Comparison of ENCODE assay signal across 9 mouse cellular contexts in genomic region chr6:141488619-141489018, GRCm38 (mm10). TPM values are rescaled to one million over a fixed set of nuclear protein-coding genes. Genes with fewer than 3 reads are reported as not detected.
DNase-seq lines count a peak whose midpoint lies in the region; ATAC-seq and TF ChIP-seq lines count a peak whose summit lies in the region.
"Had no signal": no experiment of that assay in that cellular context is flagged by ENCODE, and none has a peak within 500 bp of the region (broad histone marks: within the 10 kb centered on the region; RNA-seq: fewer than 3 reads in every experiment).

No protein-coding gene starts in this region.

- peaks cover 4% of the 10 kb centered on the region; the same call in 1 of the 2 replicates for H3K4me1 ChIP-seq in heart, embryonic 11.5 days (ENCODE audit: control insufficient read depth, insufficient read depth, low read length)
- H3K4me1 ChIP-seq in CH12.LX (ENCODE audit: control insufficient read depth in 1 of 2, insufficient read depth in 2 of 2) = peaks cover 0 to 5% of the 10 kb centered on the region in 2 experiments; a peak in 2 of 4 replicates
- no peaks in the 10 kb centered on the region for H3K4me1 ChIP-seq in bone marrow macrophage, adult 2 months (ENCODE audit: control insufficient read depth, insufficient read depth, low read length)
- peaks cover 5% of the 10 kb centered on the region; the same call in 1 of the 2 replicates for H3K4me1 ChIP-seq in forebrain, embryonic 13.5 days

- no peak overlapping the region for H3K27ac ChIP-seq in heart, embryonic 11.5 days (ENCODE audit: low read depth, low read length)
- H3K27ac ChIP-seq in CH12.LX (ENCODE audit: insufficient read depth, low read depth) = no peak overlapping the region
- no peak overlapping the region for H3K27ac ChIP-seq in bone marrow macrophage, adult 2 months (ENCODE audit: insufficient read depth, low read depth, low read length)
- no peak overlapping the region for H3K27ac ChIP-seq in forebrain, embryonic 13.5 days
- H3K27ac ChIP-seq: neural tube, embryonic 12.5 days had no signal

- dilution Hi-C loops in CH12.LX (cut with MboI; ENCODE audit: extremely low pct_ligation_motif_present, extremely low pct_unique_long_range_greater_than_20kb, low sequenced_read_pairs) = no loop called here

- TF ChIP-seq RAD21 in CH12.LX (IDR thresholded peaks at IDR 0.05; ENCODE audit: low read depth, low read length) = peak; percentile 19; the same call in 1 of the 2 replicates

- H3K27me3 ChIP-seq in heart, embryonic 11.5 days (ENCODE audit: control insufficient read depth, insufficient read depth, low read length) = no peaks in the 10 kb centered on the region
- no peaks in the 10 kb centered on the region for H3K27me3 ChIP-seq in CH12.LX (replicated peaks)
- H3K27me3 ChIP-seq in forebrain, embryonic 13.5 days = peaks cover 6% of the 10 kb centered on the region
- H3K27me3 ChIP-seq: neural tube, embryonic 12.5 days had no signal

- no peaks in the 10 kb centered on the region; the same call in 1 of the 2 replicates for H3K36me3 ChIP-seq in heart, embryonic 11.5 days (ENCODE audit: control insufficient read depth, insufficient read depth, low read length)
- H3K36me3 ChIP-seq in CH12.LX (replicated peaks in 1 of 2; ENCODE audit: control insufficient read depth in 1 of 2, insufficient read depth in 1 of 2, low read length in 1 of 2) = no peaks in the 10 kb centered on the region
- H3K36me3 ChIP-seq in forebrain, embryonic 13.5 days (ENCODE audit: poor library complexity, severe bottlenecking) = no peaks in the 10 kb centered on the region
- H3K36me3 ChIP-seq: neural tube, embryonic 12.5 days had no signal

- H3K9ac ChIP-seq in heart, embryonic 11.5 days (ENCODE audit: low read depth, low read length) = no peak overlapping the region
- H3K9ac ChIP-seq in CH12.LX (ENCODE audit: insufficient read depth, low read depth) = no peak overlapping the region
- no peak overlapping the region for H3K9ac ChIP-seq in forebrain, embryonic 13.5 days
- H3K9ac ChIP-seq: neural tube, embryonic 12.5 days had no signal

- WGBS in heart, embryonic 11.5 days (ENCODE audit: insufficient replicate concordance) = 18% methylated on average over 11 of the region's 11 CpGs
- 15% methylated on average over 11 of the region's 11 CpGs for WGBS in forebrain, embryonic 13.5 days

- DNase-seq in heart, adult 11 months = peak; percentile 83
- peak; percentile 36 for DNase-seq in CH12.LX (ENCODE audit: extremely low read depth)
- DNase-seq in kidney, postnatal 14 days = peak; percentile 58
- peak; percentile 32 to 58 for DNase-seq in lung, postnatal 4 days
- peak; percentile 58 for DNase-seq in urinary bladder, postnatal 14 days (ENCODE audit: low spot score)

- H3K79me2 ChIP-seq in CH12.LX (replicated peaks; ENCODE audit: control insufficient read depth, extremely low read depth, insufficient read depth, poor library complexity, severe bottlenecking) = no peaks in the 10 kb centered on the region

- in situ Hi-C loops in CH12.LX (cut with MboI; ENCODE audit: low pct_ligation_motif_present, low pct_unique_long_range_greater_than_20kb, low sequenced_read_pairs) = loop anchor here (25.0 kb wide), 3 partner anchors 299 to 1249 kb away; partner anchors contain the start of gene Ldhb

- H3K9me3 ChIP-seq in heart, embryonic 11.5 days (replicated peaks; ENCODE audit: control insufficient read depth, low read length) = no peaks in the 10 kb centered on the region
- H3K9me3 ChIP-seq in CH12.LX (replicated peaks; ENCODE audit: low read length) = peaks cover 5% of the 10 kb centered on the region
- H3K9me3 ChIP-seq in forebrain, embryonic 13.5 days (replicated peaks) = no peaks in the 10 kb centered on the region
- H3K9me3 ChIP-seq: neural tube, embryonic 12.5 days had no signal

- no peak for TF ChIP-seq POLR2A in CH12.LX (IDR thresholded peaks at IDR 0.05; ENCODE audit: low read depth, low read length)
- no peak for TF ChIP-seq POLR2A in bone marrow macrophage, adult 2 months (IDR thresholded peaks at IDR 0.05; ENCODE audit: borderline replicate concordance, low read depth, low read length)

- no peak overlapping the region for H3K4me3 ChIP-seq in heart, embryonic 11.5 days (ENCODE audit: low read depth, low read length)
- H3K4me3 ChIP-seq in CH12.LX (replicated peaks in 1 of 3; ENCODE audit: low read depth in 2 of 3, low read length in 2 of 3, poor library complexity in 1 of 3) = no peak overlapping the region
- no peak overlapping the region for H3K4me3 ChIP-seq in bone marrow macrophage, adult 2 months (ENCODE audit: insufficient read depth, low read length)
- H3K4me3 ChIP-seq in forebrain, embryonic 13.5 days = no peak overlapping the region
- H3K4me3 ChIP-seq: neural tube, embryonic 12.5 days had no signal

- peak; percentile 58 to 75 for TF ChIP-seq CTCF in CH12.LX (conservative IDR thresholded peaks at IDR 0.05 in 1 of 2, IDR thresholded peaks at IDR 0.05 in 1 of 2; ENCODE audit: low read depth in 2 of 2, low read length in 2 of 2)
- TF ChIP-seq CTCF in bone marrow macrophage, adult 2 months (IDR thresholded peaks at IDR 0.05; ENCODE audit: low read depth, low read length) = peak; percentile 45

- no peak overlapping the region for H3K4me2 ChIP-seq in heart, embryonic 11.5 days
- no peak overlapping the region for H3K4me2 ChIP-seq in CH12.LX (ENCODE audit: insufficient read depth, low read depth, poor library complexity, severe bottlenecking)
- H3K4me2 ChIP-seq in forebrain, embryonic 13.5 days = no peak overlapping the region
- H3K4me2 ChIP-seq: neural tube, embryonic 12.5 days had no signal

- no peak for TF ChIP-seq EP300 in CH12.LX (IDR thresholded peaks at IDR 0.05; ENCODE audit: low read length)

- ATAC-seq in heart, embryonic 11.5 days (replicated peaks; ENCODE audit: insufficient number of reproducible peaks, low FRiP score, low TSS enrichment) = no peak
- ATAC-seq in forebrain, embryonic 13.5 days = 0 out of 2 replicates have a peak, but pooled peaks have one; percentile 37

TF ChIP-seq in CH12.LX, 34 proteins besides CTCF, POLR2A, EP300 and RAD21:
- TF ChIP-seq MAX (IDR thresholded peaks at IDR 0.05; ENCODE audit: low read length) (no peak), USF2 (conservative IDR thresholded peaks at IDR 0.05; ENCODE audit: low read depth, low read length) (no peak), TCF12 (IDR thresholded peaks at IDR 0.05; ENCODE audit: low read depth, low read length) (no peak), USF1 (IDR thresholded peaks at IDR 0.05; ENCODE audit: low read depth, low read length) (no peak), SMC3 (IDR thresholded peaks at IDR 0.05; ENCODE audit: low read depth, low read length) (peak; percentile 24), JUND (conservative IDR thresholded peaks at IDR 0.05; ENCODE audit: low read depth, low read length) (no peak), ETS1 (conservative IDR thresholded peaks at IDR 0.05; ENCODE audit: low read depth, low read length) (no peak)

RNA-seq across cellular contexts. Expression of gene Slco1c1, which starts 35.5 kb away (rescaled TPM):
- polyA plus RNA-seq in heart, embryonic 11.5 days (2014; fragmentation: Nextera tagmentation; extraction: Ambion mirVana) = 0.20 and 0.24 TPM in 2 replicates
- total RNA-seq in CH12.LX (2012; rRNA removed) (not detected in 2 replicates), CH12.LX (2014; rRNA removed) (not detected in 2 replicates)
- not detected in 2 replicates for polyA plus RNA-seq in CH12.LX (2012; ENCODE audit: insufficient read length, low read depth)
- not detected in 2 replicates for polyA plus RNA-seq in bone marrow macrophage, adult 2 months (2012; ENCODE audit: insufficient read depth, insufficient read length, missing spikeins)
- polyA plus RNA-seq in forebrain, embryonic 13.5 days (2015; fragmentation: Nextera tagmentation; extraction: Ambion mirVana) = 4.7 and 5.1 TPM in 2 replicates
